Mouse (Mus musculus): ENCODE results near the gene Eln.

DNA sequence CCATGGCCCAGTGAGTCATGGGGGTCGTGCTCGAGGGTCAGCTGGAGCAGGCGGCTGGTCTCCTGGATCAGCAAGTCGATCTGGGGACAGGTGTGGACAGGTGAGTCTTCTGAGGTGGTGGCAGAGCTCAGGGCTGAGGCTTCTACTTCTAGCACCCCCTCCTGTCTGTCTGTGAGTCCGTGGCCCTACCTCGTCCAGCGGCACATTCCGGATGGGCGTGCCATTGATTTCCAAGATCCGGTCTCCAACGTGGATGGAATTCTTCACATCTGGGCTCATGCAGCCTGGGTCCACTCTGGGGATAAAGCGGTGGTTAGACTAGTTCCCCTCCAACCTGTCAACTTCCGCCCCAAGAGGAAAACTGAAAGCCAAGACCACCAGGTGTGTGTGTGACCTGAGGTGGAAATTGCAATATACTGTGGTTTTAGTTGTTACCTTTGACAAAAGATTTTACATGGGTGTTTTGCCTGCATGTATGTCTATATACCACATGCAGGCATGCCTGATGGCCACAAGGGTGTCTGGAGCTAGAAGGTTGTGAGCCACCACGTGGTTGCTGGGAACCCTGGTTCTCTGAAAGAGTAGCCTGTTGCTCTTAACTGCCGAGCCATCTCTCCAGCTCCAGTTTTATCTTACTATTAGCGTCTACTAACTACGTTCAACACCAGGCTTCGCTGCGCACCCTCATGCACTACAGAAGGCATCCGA lies 78.0 kb downstream of the Eln start:
- TF ChIP-seq CTCF (IDR thresholded peaks at IDR 0.05; ENCODE audit: extremely low read depth, insufficient read length, insufficient replicate concordance, low read depth, low read length) (no peak), POLR2A (IDR thresholded peaks at IDR 0.05; ENCODE audit: low read depth, low read length) (no peak)
